Mouse (Mus musculus) midbrain, embryonic 13.5 days (tissue): ENCODE measurements around the gene Ppp1r12b. TPM values are rescaled to one million over a fixed set of nuclear protein-coding genes. Genes with fewer than 3 reads are reported as not detected.

Experiments
- ATAC-seq: fragments of 200-750 bp; cut with Nextera tagmentation; 2 replicates; pipeline ENCODE4 v1.8.0; 2017; ENCODE audit warnings: mild to moderate bottlenecking, moderate TSS enrichment, moderate library complexity
- H3K27ac ChIP-seq: fragments of 300-500 bp; sonication (generic); 2 replicates; pipeline ENCODE4 v1.5.1; 2015; ENCODE audit warnings: inconsistent platforms, mild to moderate bottlenecking, moderate library complexity
- H3K27me3 ChIP-seq: fragments of 300-500 bp; sonication (generic); 2 replicates; pipeline ENCODE4 v1.6.1; 2015; ENCODE audit warnings: mild to moderate bottlenecking, inconsistent platforms
- H3K36me3 ChIP-seq: fragments of 300-500 bp; sonication (generic); 2 replicates; pipeline ENCODE4 v1.6.1; 2015; ENCODE audit warnings: mild to moderate bottlenecking, inconsistent platforms
- H3K4me1 ChIP-seq: fragments of 300-500 bp; sonication (generic); replicated peaks from 2 replicates; pipeline ENCODE4 v1.6.1; 2015; ENCODE audit warnings: inconsistent platforms
- H3K4me2 ChIP-seq: fragments of 300-500 bp; sonication (generic); replicated peaks from 2 replicates; pipeline ENCODE4 v1.6.1; 2015; ENCODE audit warnings: moderate library complexity, mild to moderate bottlenecking, inconsistent platforms
- H3K4me3 ChIP-seq: fragments of 300-500 bp; sonication (generic); replicated peaks from 2 replicates; pipeline ENCODE4 v1.5.1; 2015; ENCODE audit warnings: mild to moderate bottlenecking, inconsistent platforms
- H3K9ac ChIP-seq: fragments of 300-500 bp; sonication (generic); replicated peaks from 2 replicates; pipeline ENCODE4 v1.6.1; 2015; ENCODE audit warnings: mild to moderate bottlenecking, inconsistent platforms
- H3K9me3 ChIP-seq: fragments of 300-500 bp; sonication (generic); 2 replicates; pipeline ENCODE4 v1.6.1; 2016; ENCODE audit warnings: mild to moderate bottlenecking, inconsistent platforms
- WGBS: fragments of 180-500 bp; shearing (Covaris S2); methylation state at CpG from one replicate; pipeline ENCODE4 v1.1.7; 2015; 5-methylcytosine and 5-hydroxymethylcytosine counted together
- polyA plus RNA-seq: library from polyadenylated mRNA; unstranded; fragments of >200 nt; fragmentation: Nextera tagmentation; extraction: Ambion mirVana; gene quantifications from 2 replicates; pipeline ENCODE4 v1.2.1, GENCODE M21; 2015

The Ppp1r12b gene
- polyA plus RNA-seq, 1 experiment from 2014 or later = 13.3 TPM

- 39% methylated on average over 4 of the region's 4 CpGs for WGBS
- ATAC-seq = no peak
- 0 out of 2 replicates have a peak, but pooled peaks cover 6% of the 10 kb centered on the region for H3K4me1 ChIP-seq
Measured at GRCm38 (mm10) chr1:134875800-134876199, 79.9 kb downstream of the Ppp1r12b start.

DNA sequence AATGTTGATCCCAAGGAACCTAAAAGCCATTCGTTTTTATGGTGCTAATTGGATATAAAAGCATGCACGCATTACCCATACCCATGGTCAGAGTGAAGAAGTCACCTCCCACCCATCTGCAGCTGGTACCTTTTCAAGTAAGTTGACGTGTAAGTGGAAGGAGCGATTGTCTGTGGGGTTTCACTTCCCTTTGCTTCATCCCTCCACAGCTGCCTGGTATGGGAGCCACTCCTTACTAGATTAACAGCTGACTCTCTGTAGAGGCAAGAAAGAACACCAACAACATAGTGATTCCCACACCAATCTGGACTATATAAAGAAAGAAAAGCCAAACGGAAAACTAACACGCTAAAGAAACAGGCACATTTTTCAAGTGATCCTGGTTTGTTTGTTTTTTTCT, 83.1 kb downstream of the Ppp1r12b start:
- no peak for ATAC-seq
- Histone ChIP-seq H3K27me3 (no peaks in the 10 kb centered on the region), H3K4me3 (no peak overlapping the region), H3K4me1 (peaks cover 6% of the 10 kb centered on the region; the same call in 1 of the 2 replicates), H3K9ac (no peak overlapping the region), H3K27ac (no peak overlapping the region), H3K4me2 (no peak overlapping the region), H3K9me3 (no peaks in the 10 kb centered on the region), H3K36me3 (peaks cover 30% of the 10 kb centered on the region)
- WGBS = 84% methylated on average over 6 of the region's 6 CpGs

More at GRCm38 (mm10) chr1:134875800-134876199, 79.9 kb downstream of the Ppp1r12b start:
- no peaks in the 10 kb centered on the region for H3K27me3 ChIP-seq
- no peaks in the 10 kb centered on the region for H3K9me3 ChIP-seq
- H3K9ac ChIP-seq = no peak overlapping the region
- no peak overlapping the region for H3K4me3 ChIP-seq
- no peak overlapping the region for H3K27ac ChIP-seq
- H3K4me2 ChIP-seq = no peak overlapping the region
- H3K36me3 ChIP-seq = peaks cover 37% of the 10 kb centered on the region

DNA sequence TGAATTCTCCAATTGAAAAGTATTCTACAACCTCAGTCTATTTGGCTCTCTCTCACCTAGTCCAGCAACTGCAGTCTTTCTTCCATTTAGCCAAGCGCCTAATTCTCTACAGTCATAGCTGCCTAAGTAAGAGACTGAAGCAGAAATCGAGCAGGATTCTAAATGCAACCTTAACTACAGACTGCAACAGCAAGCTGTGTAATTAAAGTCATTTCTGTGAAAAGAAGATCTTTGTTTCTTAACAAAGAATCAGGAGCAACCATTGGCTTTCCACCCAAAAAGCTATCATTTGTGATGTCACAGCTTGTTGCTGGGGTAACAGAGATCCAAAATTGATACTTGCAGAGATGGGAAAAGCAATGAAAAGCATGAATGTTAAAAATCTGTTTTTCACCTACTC, 89.3 kb downstream of the Ppp1r12b start:
- Histone ChIP-seq H3K9me3 (no peaks in the 10 kb centered on the region), H3K36me3 (peaks cover 13% of the 10 kb centered on the region), H3K27ac (no peak overlapping the region), H3K4me2 (no peak overlapping the region), H3K9ac (no peak overlapping the region), H3K4me1 (peaks cover 7% of the 10 kb centered on the region), H3K27me3 (peaks cover 26% of the 10 kb centered on the region), H3K4me3 (no peak overlapping the region)
- WGBS = 81% methylated on average over 2 of the region's 2 CpGs
- no peak for ATAC-seq

DNA sequence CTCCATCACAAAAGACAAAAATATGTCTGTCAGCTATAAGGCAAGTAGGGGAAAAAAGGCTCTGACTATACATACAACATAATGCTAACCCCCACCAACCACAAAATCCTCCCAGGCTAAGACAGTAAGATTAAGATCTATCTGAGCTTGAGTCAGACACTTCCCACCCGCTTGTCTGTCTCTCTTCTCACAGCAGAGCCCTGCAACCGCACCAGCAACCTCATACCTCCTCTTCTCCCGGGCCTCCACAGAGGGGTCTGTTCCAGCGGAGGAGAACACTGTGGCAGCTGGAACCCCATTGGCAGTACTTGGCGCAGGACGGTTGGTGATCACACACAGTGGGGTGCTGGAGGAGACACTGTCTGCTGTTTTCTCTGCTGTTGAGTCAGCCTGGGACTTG, 90.2 kb downstream of the Ppp1r12b start:
- peaks cover 16% of the 10 kb centered on the region for H3K4me1 ChIP-seq
- H3K9ac ChIP-seq = no peak overlapping the region
- H3K4me3 ChIP-seq = no peak overlapping the region
- H3K4me2 ChIP-seq = no peak overlapping the region
- ATAC-seq = no peak
- 48% methylated on average over 6 of the region's 6 CpGs for WGBS
- H3K27me3 ChIP-seq = peaks cover 26% of the 10 kb centered on the region
- H3K36me3 ChIP-seq = peaks cover 13% of the 10 kb centered on the region
- no peaks in the 10 kb centered on the region for H3K9me3 ChIP-seq
- no peak overlapping the region for H3K27ac ChIP-seq

- H3K4me3 ChIP-seq = no peak overlapping the region
- WGBS = 2% methylated on average over 2 of the region's 2 CpGs
- no peak overlapping the region for H3K9ac ChIP-seq
- H3K9me3 ChIP-seq = no peaks in the 10 kb centered on the region
- H3K36me3 ChIP-seq = 0 out of 2 replicates have a peak, but pooled peaks cover 8% of the 10 kb centered on the region
- peaks cover 27% of the 10 kb centered on the region for H3K27me3 ChIP-seq
- H3K27ac ChIP-seq = peak overlapping the region; percentile 14
- H3K4me1 ChIP-seq = peaks cover 29% of the 10 kb centered on the region
- ATAC-seq = 0 out of 2 replicates have a peak, but pooled peaks have one; percentile 40
- no peak overlapping the region for H3K4me2 ChIP-seq
Measured at GRCm38 (mm10) chr1:134860538-134860937, 95.2 kb downstream of the Ppp1r12b start.

GRCm38 (mm10) chr1:134858344-134859053, 97.2 kb downstream of the Ppp1r12b start:
- Histone ChIP-seq H3K9me3 (no peaks in the 10 kb centered on the region), H3K36me3 (0 out of 2 replicates have a peak, but pooled peaks cover 6% of the 10 kb centered on the region), H3K27ac (no peak overlapping the region), H3K4me3 (no peak overlapping the region), H3K4me2 (no peak overlapping the region), H3K27me3 (peaks cover 15% of the 10 kb centered on the region), H3K9ac (no peak overlapping the region), H3K4me1 (peaks cover 28% of the 10 kb centered on the region)
- ATAC-seq = peak; percentile 56; the same call in 1 of the 2 replicates
- WGBS = 43% methylated on average over 3 of the region's 3 CpGs

DNA sequence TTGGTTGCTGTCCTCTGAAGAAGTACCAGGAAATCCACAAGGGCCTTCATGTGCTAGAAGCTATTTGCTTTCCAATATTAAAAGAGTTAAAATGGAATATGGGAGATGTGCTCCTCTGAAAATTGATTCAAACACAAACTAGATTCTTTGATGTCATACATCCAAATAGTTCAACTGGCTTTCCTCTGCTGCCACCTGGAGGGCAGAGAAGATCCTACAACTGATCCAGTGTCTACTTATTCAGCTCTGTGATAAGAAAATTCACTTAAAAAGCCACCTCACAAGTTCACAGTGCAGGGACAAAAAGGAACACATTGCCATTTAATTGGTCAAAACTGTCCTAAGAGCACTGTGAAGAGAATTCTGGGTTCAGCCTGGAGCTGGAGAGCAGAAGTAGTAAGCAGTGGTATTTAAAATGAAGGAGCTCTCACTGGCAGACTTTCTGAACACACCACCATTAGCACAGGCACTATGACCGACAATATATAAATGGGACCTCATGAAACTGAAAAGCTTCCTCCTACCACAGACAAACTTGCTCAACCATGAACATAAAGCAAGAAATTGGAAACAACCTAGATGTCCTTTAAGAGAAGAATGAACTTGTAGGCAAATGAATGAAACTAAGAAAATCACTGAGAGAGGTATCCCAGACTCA, 101.3 kb downstream of the Ppp1r12b start:
- WGBS = 84% methylated on average over 1 of the region's 1 CpGs
- Histone ChIP-seq H3K36me3 (peaks cover 6% of the 10 kb centered on the region; the same call in 1 of the 2 replicates), H3K27me3 (0 out of 2 replicates have a peak, but pooled peaks cover 3% of the 10 kb centered on the region), H3K4me3 (no peak overlapping the region), H3K4me2 (no peak overlapping the region), H3K9ac (no peak overlapping the region), H3K9me3 (no peaks in the 10 kb centered on the region), H3K27ac (no peak overlapping the region), H3K4me1 (peaks cover 6% of the 10 kb centered on the region)
- no peak for ATAC-seq

- ATAC-seq = no peak
- no peak overlapping the region for H3K27ac ChIP-seq
- H3K36me3 ChIP-seq = peaks cover 6% of the 10 kb centered on the region; the same call in 1 of the 2 replicates
- no peak overlapping the region for H3K4me3 ChIP-seq
- 0 out of 2 replicates have a peak, but pooled peaks cover 3% of the 10 kb centered on the region for H3K27me3 ChIP-seq
- H3K4me1 ChIP-seq = no peaks in the 10 kb centered on the region
- H3K4me2 ChIP-seq = no peak overlapping the region
- no peaks in the 10 kb centered on the region for H3K9me3 ChIP-seq
- H3K9ac ChIP-seq = no peak overlapping the region
- 87% methylated on average over 3 of the region's 3 CpGs for WGBS
Measured at GRCm38 (mm10) chr1:134852797-134853196, 102.9 kb downstream of the Ppp1r12b start.

GRCm38 (mm10) chr1:134851211-134851610, 104.5 kb downstream of the Ppp1r12b start:
- Histone ChIP-seq H3K27ac (no peak overlapping the region), H3K4me3 (no peak overlapping the region), H3K9me3 (no peaks in the 10 kb centered on the region), H3K9ac (no peak overlapping the region), H3K36me3 (peaks cover 6% of the 10 kb centered on the region; the same call in 1 of the 2 replicates), H3K4me1 (0 out of 2 replicates have a peak, but pooled peaks cover 3% of the 10 kb centered on the region), H3K4me2 (no peak overlapping the region), H3K27me3 (no peaks in the 10 kb centered on the region)
- 93% methylated on average over 5 of the region's 5 CpGs for WGBS
- no peak for ATAC-seq

GRCm38 (mm10) chr1:134850361-134850760, 105.4 kb downstream of the Ppp1r12b start:
- Histone ChIP-seq H3K27ac (no peak overlapping the region), H3K9me3 (no peaks in the 10 kb centered on the region), H3K4me3 (no peak overlapping the region), H3K4me2 (no peak overlapping the region), H3K27me3 (no peaks in the 10 kb centered on the region), H3K4me1 (0 out of 2 replicates have a peak, but pooled peaks cover 3% of the 10 kb centered on the region), H3K9ac (no peak overlapping the region), H3K36me3 (peaks cover 6% of the 10 kb centered on the region; the same call in 1 of the 2 replicates)
- 94% methylated on average over 3 of the region's 3 CpGs for WGBS
- no peak for ATAC-seq

DNA sequence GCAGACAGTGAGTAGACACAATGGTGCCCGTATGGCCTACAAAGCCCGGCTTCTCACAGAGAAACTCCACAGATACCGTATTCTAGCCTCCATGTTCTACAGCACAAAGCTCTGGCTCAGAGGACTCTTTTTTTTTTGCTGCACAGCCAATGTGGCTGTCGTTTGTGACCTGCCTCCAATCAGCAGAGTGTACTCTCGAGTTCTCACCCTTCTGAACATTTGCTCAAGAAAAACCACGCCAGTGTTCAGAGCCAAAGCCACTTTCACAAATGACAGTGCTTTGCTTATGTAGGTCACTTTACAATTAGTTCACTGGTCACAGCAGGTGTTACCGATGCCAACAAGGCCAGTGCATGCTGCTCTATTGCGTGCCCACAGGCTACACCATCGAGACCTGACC, 107.9 kb downstream of the Ppp1r12b start:
- ATAC-seq = no peak
- WGBS = 89% methylated on average over 9 of the region's 9 CpGs
- H3K9ac ChIP-seq = no peak overlapping the region
- H3K27ac ChIP-seq = no peak overlapping the region
- H3K4me2 ChIP-seq = no peak overlapping the region
- H3K4me1 ChIP-seq = 0 out of 2 replicates have a peak, but pooled peaks cover 3% of the 10 kb centered on the region
- no peaks in the 10 kb centered on the region for H3K27me3 ChIP-seq
- no peak overlapping the region for H3K4me3 ChIP-seq
- H3K9me3 ChIP-seq = no peaks in the 10 kb centered on the region
- H3K36me3 ChIP-seq = peaks cover 6% of the 10 kb centered on the region; the same call in 1 of the 2 replicates
